Mouse (Mus musculus) cerebellum, postnatal 36 days (tissue): ENCODE measurements around the gene 1190005I06Rik.
"Not testable (repeated sequence)": the region's sequence is repeated elsewhere in the genome, so short reads cannot be mapped to it uniquely, and the experiment has no call there.

ENCODE experiments used
- DNase-seq, 2 experiments: peaks; one replicate each; pipeline ENCODE4 v3.0.0; 2021 to 2022; ENCODE audit warnings: mixed read lengths in 2 of 2

1190005I06Rik gene

GRCm38 (mm10) chr8:120647532-120647931 lies at the start of gene 1190005I06Rik:
Gene 1190005I06Rik (minus strand): TSS chr8:120647632.
- no peak for DNase-seq

- DNase-seq: no peak
Measured at GRCm38 (mm10) chr8:120696401-120697153, 49.1 kb upstream of the 1190005I06Rik start.

DNA sequence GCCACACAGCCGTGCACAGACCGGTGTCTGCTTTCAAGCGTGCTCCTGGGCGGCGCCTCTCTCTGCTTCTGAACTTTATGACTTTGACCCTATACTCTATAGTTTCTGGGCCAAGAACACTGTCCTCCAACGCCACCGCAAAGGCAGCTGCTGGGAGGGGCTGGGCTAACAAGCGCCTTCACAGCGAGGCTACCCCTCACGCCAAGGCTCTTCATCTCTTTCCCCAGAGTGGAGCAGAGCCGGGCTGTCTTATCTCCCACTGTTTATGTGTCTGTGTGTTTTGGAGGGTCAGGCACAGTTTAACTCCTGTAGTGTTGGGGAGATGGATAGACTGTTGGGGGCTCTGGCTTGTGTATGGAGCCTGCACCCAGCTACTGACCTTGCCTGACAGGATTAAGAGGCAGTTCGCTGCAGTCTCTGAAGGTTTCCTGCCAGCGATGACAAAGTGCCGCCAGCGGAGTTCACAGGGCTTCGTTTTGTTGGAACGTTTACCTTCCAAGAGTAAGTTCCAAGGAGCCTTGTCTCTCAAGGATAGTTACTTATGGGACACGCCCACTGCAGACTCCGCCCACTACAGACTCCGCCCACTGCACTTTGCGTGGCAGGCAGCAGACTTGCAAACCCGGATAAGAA lies 46.5 kb upstream of the 1190005I06Rik start:
- DNase-seq: no peak

DNA sequence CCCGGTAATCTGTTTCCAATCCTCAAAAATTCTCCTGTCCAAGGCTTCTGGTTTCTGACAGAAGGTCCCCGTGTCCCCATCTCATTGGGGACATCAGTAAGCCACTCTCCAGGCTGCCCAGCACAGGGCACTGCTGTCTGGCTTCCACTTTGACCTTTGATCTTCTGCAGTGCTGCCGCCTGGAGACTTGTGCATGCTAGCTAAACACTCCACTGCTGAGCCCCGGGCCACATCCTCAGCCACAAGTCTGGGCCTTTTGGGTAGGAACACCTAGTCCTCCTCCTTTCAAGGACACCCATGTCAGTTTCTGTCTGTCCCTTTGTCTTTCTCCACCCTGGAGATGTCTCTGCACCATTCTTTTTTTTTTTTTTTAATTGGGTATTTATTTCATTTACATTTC lies 45.5 kb upstream of the 1190005I06Rik start:
- DNase-seq: no peak

DNA sequence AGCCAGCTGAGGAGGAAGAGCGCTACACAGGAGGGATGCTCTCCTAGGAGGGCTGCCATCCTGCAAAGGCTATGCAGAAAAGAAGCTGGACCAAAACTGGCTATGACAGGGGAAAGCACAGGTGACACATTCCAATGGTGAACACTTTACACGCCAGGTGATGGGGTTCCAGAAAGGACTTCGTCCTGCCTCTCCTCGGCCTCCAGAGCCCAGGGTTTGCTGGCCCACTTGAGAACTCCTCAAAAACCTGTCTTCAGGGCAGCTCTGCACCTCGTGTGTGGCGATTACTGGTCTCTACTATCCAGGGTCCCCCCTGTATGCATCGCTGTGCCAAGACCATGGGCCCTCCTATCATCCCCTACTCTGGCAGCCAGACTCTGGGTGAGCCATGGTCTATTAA lies 41.1 kb upstream of the 1190005I06Rik start:
- no peak for DNase-seq

DNA sequence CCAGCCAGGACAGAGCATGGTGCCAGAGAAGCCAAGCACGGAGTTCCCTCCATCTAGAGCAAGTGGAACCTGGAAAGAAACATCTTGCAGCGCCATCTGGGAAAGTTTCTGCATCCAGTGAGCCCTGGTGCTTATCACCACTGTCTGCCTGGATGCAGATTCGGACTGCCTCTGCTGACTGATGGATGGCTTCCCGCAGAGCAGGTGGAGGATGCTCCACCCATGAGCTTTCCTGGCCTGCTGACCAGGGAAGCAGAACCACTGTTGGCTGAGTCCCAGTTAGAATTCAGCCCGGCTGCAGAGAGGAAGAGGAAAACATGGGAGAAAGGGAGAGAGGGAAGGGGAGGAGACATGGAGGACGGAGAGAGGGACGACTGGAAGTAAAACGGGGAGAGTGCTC lies 40.4 kb upstream of the 1190005I06Rik start:
- DNase-seq: no peak

DNA sequence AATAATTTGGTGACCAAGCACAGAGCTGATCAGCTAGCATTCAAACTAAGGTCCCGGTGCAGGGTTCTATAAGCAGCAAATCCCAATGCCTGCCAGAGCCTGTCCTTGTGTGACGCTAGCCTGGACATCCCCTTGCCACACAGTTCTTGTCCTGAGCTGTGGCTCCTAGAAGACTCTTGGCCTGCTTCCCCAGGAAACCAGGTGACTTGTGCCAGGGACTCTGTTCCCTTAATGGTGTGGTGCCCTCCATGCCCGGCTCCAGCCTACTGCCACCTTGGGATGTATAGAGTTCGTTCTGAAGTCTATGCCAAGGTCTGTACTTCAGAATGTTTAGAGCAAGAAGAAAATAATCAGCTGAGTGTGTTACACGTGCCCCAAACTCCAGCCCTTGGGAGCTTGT lies 39.1 kb upstream of the 1190005I06Rik start:
- no peak for DNase-seq

DNA sequence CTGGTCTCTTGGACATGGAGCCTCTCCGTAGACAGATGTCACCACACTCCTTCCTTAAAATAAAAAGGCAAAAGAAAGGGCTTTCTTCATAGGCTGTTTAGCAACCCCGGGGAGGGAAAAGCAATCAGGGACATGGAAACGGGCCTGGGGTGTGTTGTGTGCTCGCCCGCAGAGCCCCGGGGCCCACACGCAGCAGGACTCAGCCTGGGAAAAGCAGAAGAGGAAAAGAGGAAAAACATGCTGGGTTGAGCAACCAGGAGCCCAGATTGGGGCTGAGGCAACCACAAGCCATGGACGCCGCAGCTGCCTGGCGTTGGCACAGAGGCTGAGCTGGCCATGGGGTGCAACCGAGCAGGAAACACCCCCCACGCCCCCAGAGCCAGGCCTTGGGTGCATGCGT lies 38.6 kb upstream of the 1190005I06Rik start:
- no peak for DNase-seq

DNA sequence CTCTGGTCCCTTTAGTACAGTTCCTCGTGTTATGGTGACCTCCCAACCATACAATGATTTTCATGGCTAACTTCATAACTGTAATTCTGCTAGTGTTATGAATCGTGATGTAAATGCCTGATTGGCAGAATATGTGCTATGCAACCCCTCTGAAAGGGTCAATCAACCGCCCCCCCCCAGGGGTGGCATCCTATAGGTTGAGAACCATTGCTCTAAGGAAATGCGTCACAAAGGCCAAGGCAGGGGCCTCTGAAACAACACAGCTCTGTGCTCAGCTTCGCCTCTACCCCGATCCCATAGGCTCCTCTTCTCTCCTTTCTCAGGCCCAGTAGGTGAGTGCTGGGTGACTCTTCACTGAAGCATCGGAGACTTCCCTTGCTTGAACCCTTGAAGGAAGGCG lies 38.2 kb upstream of the 1190005I06Rik start:
- no peak for DNase-seq

GRCm38 (mm10) chr8:120685097-120685496 lies 37.7 kb upstream of the 1190005I06Rik start:
- no peak for DNase-seq

- DNase-seq: no peak
Measured at GRCm38 (mm10) chr8:120684082-120684481, 36.6 kb upstream of the 1190005I06Rik start.

DNA sequence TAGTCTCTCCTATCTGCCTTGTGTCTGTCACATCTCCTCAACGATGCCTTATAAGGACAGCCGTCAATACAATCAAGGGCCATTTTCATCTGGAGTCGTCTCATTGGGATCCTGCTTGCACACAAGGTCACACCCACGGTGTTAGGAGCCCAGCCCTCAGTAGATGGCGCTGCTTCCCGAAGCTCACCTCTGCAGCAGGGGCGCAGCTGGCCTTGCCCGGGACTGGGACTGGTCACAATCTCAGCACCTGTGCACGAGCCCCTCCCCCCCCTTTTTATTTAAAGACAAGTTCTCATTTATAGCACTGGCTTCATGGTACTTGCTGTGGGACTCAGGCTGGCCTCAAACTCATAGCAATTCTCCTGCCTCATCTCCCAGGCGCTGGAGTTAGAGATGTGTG lies 36.2 kb upstream of the 1190005I06Rik start:
- DNase-seq: peak; percentile 41 to 63

DNA sequence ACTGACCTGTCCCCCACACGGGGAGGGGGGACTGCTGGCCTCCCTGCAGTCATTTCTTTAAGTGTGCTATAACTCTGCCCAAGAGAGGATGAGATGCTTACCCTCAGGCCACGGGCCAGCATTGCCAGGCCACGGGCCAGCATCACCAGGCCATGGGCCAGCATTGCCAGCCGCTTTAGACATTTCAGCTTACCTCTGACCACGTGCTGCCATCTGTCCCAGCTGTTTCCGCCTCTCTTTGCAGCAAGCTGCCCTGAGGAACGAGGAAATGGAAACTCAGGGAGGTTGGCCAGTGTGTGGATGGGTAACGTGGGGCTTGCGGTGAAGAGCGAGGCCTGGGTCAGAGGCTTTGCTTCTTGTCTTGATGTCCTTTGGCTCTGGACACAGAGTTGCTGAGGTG lies 33.7 kb upstream of the 1190005I06Rik start:
- DNase-seq: no peak

DNA sequence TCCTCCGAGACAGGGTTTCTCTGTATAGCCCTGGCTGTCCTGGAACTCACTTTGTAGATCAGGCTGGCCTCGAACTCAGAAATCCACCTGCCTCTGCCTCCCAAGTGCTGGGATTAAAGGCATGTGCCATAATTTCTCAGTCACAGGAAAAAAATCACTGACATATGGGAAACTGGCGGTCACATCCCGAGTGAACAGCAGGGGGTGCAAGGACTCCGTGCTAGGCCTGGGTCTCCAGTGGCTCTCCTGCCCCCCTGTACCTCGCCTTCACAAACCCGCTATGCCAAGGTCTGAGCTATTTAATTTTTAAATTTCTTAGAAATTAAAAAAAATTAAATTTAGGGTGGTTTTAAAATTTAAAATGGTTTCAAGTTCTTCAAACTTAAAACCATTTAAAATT lies 33.0 kb upstream of the 1190005I06Rik start:
- not testable (repeated sequence) for DNase-seq

- no peak for DNase-seq
Measured at GRCm38 (mm10) chr8:120679629-120680387, 32.4 kb upstream of the 1190005I06Rik start.

DNA sequence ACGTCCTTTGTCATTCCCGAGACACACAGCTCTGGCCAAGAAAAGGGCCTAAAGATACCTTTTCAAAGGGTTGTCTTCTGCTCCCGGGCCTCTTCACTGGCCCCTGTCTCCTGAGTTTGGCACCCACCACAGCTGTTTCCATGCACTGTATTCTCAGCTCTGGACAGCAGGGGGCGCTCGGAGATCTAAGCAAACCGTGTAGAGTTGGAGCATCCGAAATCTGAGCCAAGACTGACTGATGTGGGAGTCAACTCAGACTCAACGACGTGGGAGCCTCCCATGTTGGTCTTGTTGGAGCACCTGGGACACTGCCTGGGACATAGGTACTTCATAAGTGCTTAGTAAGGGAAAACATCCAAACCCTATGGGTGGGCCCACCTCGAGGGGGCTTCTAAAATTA lies 31.0 kb upstream of the 1190005I06Rik start:
- peak; percentile 81 to 84 for DNase-seq

GRCm38 (mm10) chr8:120675718-120676117 lies 28.3 kb upstream of the 1190005I06Rik start:
- DNase-seq: no peak

GRCm38 (mm10) chr8:120673298-120673697 lies 25.9 kb upstream of the 1190005I06Rik start:
- no peak for DNase-seq

GRCm38 (mm10) chr8:120672626-120673229 lies 25.3 kb upstream of the 1190005I06Rik start:
- no peak for DNase-seq

- DNase-seq: no peak
Measured at GRCm38 (mm10) chr8:120671775-120672174, 24.3 kb upstream of the 1190005I06Rik start.

DNA sequence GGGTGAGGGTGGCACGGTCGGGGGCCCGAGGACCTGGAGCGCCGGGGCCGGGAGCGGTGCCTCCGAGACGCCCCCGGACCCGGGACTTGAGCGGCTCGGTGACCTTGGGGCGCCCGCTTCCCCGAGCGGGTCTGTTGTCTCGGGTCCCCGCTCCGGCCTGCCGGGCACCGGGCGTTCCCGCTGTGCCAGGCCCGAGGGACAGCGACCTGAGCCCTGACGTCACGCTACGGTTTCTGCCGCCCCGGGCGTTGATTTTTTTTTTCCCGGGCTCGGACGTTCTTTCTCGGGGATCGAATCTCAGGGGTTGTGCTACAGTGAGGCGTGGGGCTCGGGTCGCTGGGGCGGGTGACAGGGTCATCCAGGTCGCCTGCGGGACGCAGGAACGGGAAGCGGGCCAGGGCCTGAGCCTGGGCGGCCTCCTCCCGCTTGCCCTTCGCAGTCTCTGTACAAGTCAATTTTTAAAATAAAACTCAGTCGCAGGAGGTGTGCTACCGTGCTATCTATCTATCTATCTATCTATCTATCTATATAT lies 21.0 kb upstream of the 1190005I06Rik start, which contains the start of gene Emc8:
TSS of gene Emc8 (minus strand) at position 200 of the 532 bp plus-strand sequence.
- DNase-seq: no peak

GRCm38 (mm10) chr8:120667561-120668373 lies 20.3 kb upstream of the 1190005I06Rik start, which contains the start of the genes Gm27021 and Cox4i1:
Gene Gm27021 (minus strand): TSS chr8:120668079.
Gene Cox4i1 (plus strand): TSS chr8:120668222.
- DNase-seq: peak; percentile 90 to 95
